Mouse (Mus musculus) midbrain, embryonic 15.5 days (tissue): ENCODE data around the gene Ier3. TPM values are rescaled to one million over a fixed set of nuclear protein-coding genes. Genes with fewer than 3 reads are reported as not detected.
A peak's percentile ranks its signal among the peaks of the same experiment; 100 is the strongest.

Experiments used
- ATAC-seq: fragments of 200-750 bp; cut with Nextera tagmentation; replicated peaks from 2 replicates; pipeline ENCODE4 v1.8.0; 2017; ENCODE audit warnings: moderate TSS enrichment
- H3K27ac ChIP-seq: fragments of 300-500 bp; sonication (generic); 2 replicates; pipeline ENCODE4 v1.5.1; 2015; ENCODE audit warnings: mild to moderate bottlenecking, inconsistent platforms
- H3K27me3 ChIP-seq: fragments of 300-500 bp; sonication (generic); replicated peaks from 2 replicates; pipeline ENCODE4 v1.6.1; 2015; ENCODE audit warnings: inconsistent platforms
- H3K36me3 ChIP-seq: fragments of 300-500 bp; sonication (generic); replicated peaks from 2 replicates; pipeline ENCODE4 v1.6.1; 2015; ENCODE audit warnings: inconsistent platforms
- H3K4me1 ChIP-seq: fragments of 300-500 bp; sonication (generic); 2 replicates; pipeline ENCODE4 v1.6.1; 2015; ENCODE audit warnings: inconsistent platforms
- H3K4me2 ChIP-seq: fragments of 300-500 bp; sonication (generic); 2 replicates; pipeline ENCODE4 v1.6.1; 2015; ENCODE audit warnings: inconsistent platforms, mild to moderate bottlenecking, moderate library complexity
- H3K4me3 ChIP-seq: fragments of 300-500 bp; sonication (generic); 2 replicates; pipeline ENCODE4 v1.5.1; 2015; ENCODE audit warnings: mild to moderate bottlenecking, inconsistent platforms
- H3K9ac ChIP-seq: fragments of 300-500 bp; sonication (generic); 2 replicates; pipeline ENCODE4 v1.6.1; 2015; ENCODE audit warnings: mild to moderate bottlenecking, inconsistent platforms
- H3K9me3 ChIP-seq: fragments of 300-500 bp; sonication (generic); 2 replicates; pipeline ENCODE4 v1.6.1; 2016; ENCODE audit warnings: inconsistent platforms
- WGBS: fragments of 180-500 bp; shearing (Covaris S2); methylation state at CpG from one replicate; pipeline ENCODE4 v1.1.7; 2015; ENCODE audit warnings: mixed read lengths; 5-methylcytosine and 5-hydroxymethylcytosine counted together
- polyA plus RNA-seq: library from polyadenylated mRNA; unstranded; fragments of >200 nt; fragmentation: Nextera tagmentation; extraction: Ambion mirVana; gene quantifications from 2 replicates; pipeline ENCODE4 v1.2.1, GENCODE M21; 2015

Gene Ier3
- polyA plus RNA-seq, 1 experiment from 2014 or later: 9.7 TPM

- no peak for ATAC-seq
- no peaks in the 10 kb centered on the region for H3K36me3 ChIP-seq
- H3K4me3 ChIP-seq: no peak overlapping the region
- no peaks in the 10 kb centered on the region for H3K4me1 ChIP-seq
- H3K9ac ChIP-seq: no peak overlapping the region
- H3K27ac ChIP-seq: no peak overlapping the region
- no peaks in the 10 kb centered on the region for H3K9me3 ChIP-seq
- H3K27me3 ChIP-seq: no peaks in the 10 kb centered on the region
- no peak overlapping the region for H3K4me2 ChIP-seq
- WGBS: 91% methylated on average over 2 of the region's 2 CpGs
Observed at GRCm38 (mm10) chr17:35792837-35793236, 28.6 kb upstream of the Ier3 start.

GRCm38 (mm10) chr17:35795099-35795498 is 26.4 kb upstream of the Ier3 start:
- Histone ChIP-seq H3K36me3 (no peaks in the 10 kb centered on the region), H3K9me3 (no peaks in the 10 kb centered on the region), H3K4me2 (no peak overlapping the region), H3K4me3 (no peak overlapping the region), H3K4me1 (no peaks in the 10 kb centered on the region), H3K27ac (no peak overlapping the region), H3K27me3 (no peaks in the 10 kb centered on the region), H3K9ac (no peak overlapping the region)
- ATAC-seq: no peak
- WGBS: 59% methylated on average over 2 of the region's 2 CpGs

- no peaks in the 10 kb centered on the region for H3K36me3 ChIP-seq
- H3K4me1 ChIP-seq: no peaks in the 10 kb centered on the region
- no peak overlapping the region for H3K4me2 ChIP-seq
- H3K27me3 ChIP-seq: no peaks in the 10 kb centered on the region
- no peak overlapping the region for H3K9ac ChIP-seq
- no peak for ATAC-seq
- H3K27ac ChIP-seq: no peak overlapping the region
- 82% methylated on average over 6 of the region's 6 CpGs for WGBS
- H3K4me3 ChIP-seq: no peak overlapping the region
- H3K9me3 ChIP-seq: no peaks in the 10 kb centered on the region
Observed at GRCm38 (mm10) chr17:35795656-35796055, 25.8 kb upstream of the Ier3 start.

- H3K4me3 ChIP-seq: no peak overlapping the region
- 69% methylated on average over 5 of the region's 5 CpGs for WGBS
- H3K27ac ChIP-seq: no peak overlapping the region
- H3K27me3 ChIP-seq: no peaks in the 10 kb centered on the region
- no peak overlapping the region for H3K4me2 ChIP-seq
- no peaks in the 10 kb centered on the region for H3K4me1 ChIP-seq
- H3K9ac ChIP-seq: no peak overlapping the region
- ATAC-seq: no peak
- H3K9me3 ChIP-seq: no peaks in the 10 kb centered on the region
- H3K36me3 ChIP-seq: no peaks in the 10 kb centered on the region
Observed at GRCm38 (mm10) chr17:35796835-35797234, 24.6 kb upstream of the Ier3 start.

GRCm38 (mm10) chr17:35800905-35801304 is 20.6 kb upstream of the Ier3 start:
- Histone ChIP-seq H3K9me3 (no peaks in the 10 kb centered on the region), H3K4me2 (no peak overlapping the region), H3K27me3 (no peaks in the 10 kb centered on the region), H3K36me3 (no peaks in the 10 kb centered on the region), H3K4me1 (no peaks in the 10 kb centered on the region), H3K4me3 (no peak overlapping the region), H3K9ac (no peak overlapping the region), H3K27ac (no peak overlapping the region)
- no peak for ATAC-seq
- WGBS: 76% methylated on average over 2 of the region's 2 CpGs

GRCm38 (mm10) chr17:35803020-35803419 is 18.5 kb upstream of the Ier3 start:
- no peaks in the 10 kb centered on the region for H3K4me1 ChIP-seq
- no peak overlapping the region for H3K27ac ChIP-seq
- H3K27me3 ChIP-seq: no peaks in the 10 kb centered on the region
- H3K4me3 ChIP-seq: no peak overlapping the region
- ATAC-seq: no peak
- H3K9ac ChIP-seq: no peak overlapping the region
- no peaks in the 10 kb centered on the region for H3K9me3 ChIP-seq
- no peaks in the 10 kb centered on the region for H3K36me3 ChIP-seq
- H3K4me2 ChIP-seq: no peak overlapping the region
- WGBS: 59% methylated on average over 6 of the region's 6 CpGs

GRCm38 (mm10) chr17:35803858-35804399 is 17.6 kb upstream of the Ier3 start:
- no peak for ATAC-seq
- Histone ChIP-seq H3K36me3 (no peaks in the 10 kb centered on the region), H3K4me2 (no peak overlapping the region), H3K4me3 (no peak overlapping the region), H3K27ac (no peak overlapping the region), H3K4me1 (no peaks in the 10 kb centered on the region), H3K9me3 (no peaks in the 10 kb centered on the region), H3K27me3 (no peaks in the 10 kb centered on the region), H3K9ac (no peak overlapping the region)
- WGBS: 93% methylated on average over 4 of the region's 4 CpGs

- Histone ChIP-seq H3K36me3 (no peaks in the 10 kb centered on the region), H3K9ac (no peak overlapping the region), H3K4me2 (no peak overlapping the region), H3K4me1 (no peaks in the 10 kb centered on the region), H3K4me3 (no peak overlapping the region), H3K27ac (no peak overlapping the region), H3K27me3 (no peaks in the 10 kb centered on the region), H3K9me3 (no peaks in the 10 kb centered on the region)
- ATAC-seq: no peak
- 72% methylated on average over 9 of the region's 9 CpGs for WGBS
Observed at GRCm38 (mm10) chr17:35808073-35808472, 13.4 kb upstream of the Ier3 start.

- H3K9ac ChIP-seq: no peak overlapping the region
- no peaks in the 10 kb centered on the region for H3K27me3 ChIP-seq
- H3K4me1 ChIP-seq: no peaks in the 10 kb centered on the region
- H3K9me3 ChIP-seq: no peaks in the 10 kb centered on the region
- H3K27ac ChIP-seq: no peak overlapping the region
- WGBS: 87% methylated on average over 11 of the region's 11 CpGs
- H3K36me3 ChIP-seq: no peaks in the 10 kb centered on the region
- ATAC-seq: no peak
- H3K4me2 ChIP-seq: no peak overlapping the region
- H3K4me3 ChIP-seq: no peak overlapping the region
Observed at GRCm38 (mm10) chr17:35809395-35809794, 12.1 kb upstream of the Ier3 start.

- no peak for ATAC-seq
- no peaks in the 10 kb centered on the region for H3K4me1 ChIP-seq
- H3K27ac ChIP-seq: no peak overlapping the region
- H3K9me3 ChIP-seq: no peaks in the 10 kb centered on the region
- no peak overlapping the region for H3K9ac ChIP-seq
- WGBS: 83% methylated on average over 5 of the region's 5 CpGs
- H3K36me3 ChIP-seq: no peaks in the 10 kb centered on the region
- no peak overlapping the region for H3K4me3 ChIP-seq
- H3K27me3 ChIP-seq: no peaks in the 10 kb centered on the region
- no peak overlapping the region for H3K4me2 ChIP-seq
Observed at GRCm38 (mm10) chr17:35810900-35811648, 10.4 kb upstream of the Ier3 start.

- no peaks in the 10 kb centered on the region for H3K36me3 ChIP-seq
Observed at GRCm38 (mm10) chr17:35812307-35812706, 9.2 kb upstream of the Ier3 start.

GRCm38 (mm10) chr17:35812736-35813135 is 8.7 kb upstream of the Ier3 start:
- Histone ChIP-seq H3K4me2 (no peak overlapping the region), H3K9me3 (no peaks in the 10 kb centered on the region), H3K36me3 (no peaks in the 10 kb centered on the region), H3K9ac (no peak overlapping the region), H3K27ac (no peak overlapping the region), H3K27me3 (no peaks in the 10 kb centered on the region), H3K4me1 (no peaks in the 10 kb centered on the region), H3K4me3 (no peak overlapping the region)
- 72% methylated on average over 6 of the region's 6 CpGs for WGBS
- ATAC-seq: no peak

More at GRCm38 (mm10) chr17:35812307-35812706, 9.2 kb upstream of the Ier3 start:
- Histone ChIP-seq H3K27ac (no peak overlapping the region), H3K4me1 (no peaks in the 10 kb centered on the region), H3K4me3 (no peak overlapping the region), H3K9ac (no peak overlapping the region), H3K27me3 (no peaks in the 10 kb centered on the region), H3K4me2 (no peak overlapping the region), H3K9me3 (no peaks in the 10 kb centered on the region)
- no peak for ATAC-seq
- 67% methylated on average over 5 of the region's 5 CpGs for WGBS

- Histone ChIP-seq H3K27ac (no peak overlapping the region), H3K4me3 (no peak overlapping the region), H3K36me3 (no peaks in the 10 kb centered on the region), H3K4me1 (no peaks in the 10 kb centered on the region), H3K9me3 (no peaks in the 10 kb centered on the region), H3K9ac (no peak overlapping the region), H3K27me3 (no peaks in the 10 kb centered on the region), H3K4me2 (no peak overlapping the region)
- peak; percentile 60; the same call in 1 of the 2 replicates for ATAC-seq
- WGBS: 54% methylated on average over 7 of the region's 7 CpGs
Observed at GRCm38 (mm10) chr17:35813245-35813647, 8.2 kb upstream of the Ier3 start.
